Mouse (Mus musculus) C2C12 (cell line): ENCODE results near the gene Limch1.

Experiments used
- CEBPB ChIP-seq: IDR thresholded peaks from one replicate; pipeline ENCODE4 v1.6.1; 2011; ENCODE audit warnings: low read depth, mild to moderate bottlenecking, control low read depth, moderate library complexity
- CTCF ChIP-seq: IDR thresholded peaks from one replicate; pipeline ENCODE4 v1.5.1; 2011; ENCODE audit not compliant: control insufficient read depth, insufficient read depth, insufficient read length
- FOSL1 ChIP-seq: IDR thresholded peaks from one replicate; pipeline ENCODE4 v1.8.0; 2011; ENCODE audit warnings: mild to moderate bottlenecking, low read length; ENCODE audit not compliant: poor library complexity, insufficient read depth, severe bottlenecking
- MAX ChIP-seq: IDR thresholded peaks from one replicate; pipeline ENCODE4 v1.6.1; 2011; ENCODE audit warnings: mild to moderate bottlenecking, control low read depth
- MYOD1 ChIP-seq: IDR thresholded peaks from one replicate; pipeline ENCODE4 v1.6.1; 2011; ENCODE audit warnings: low read depth; ENCODE audit not compliant: control insufficient read depth, insufficient read length
- MYOG ChIP-seq: IDR thresholded peaks from one replicate; pipeline ENCODE4 v1.6.1; 2011; ENCODE audit not compliant: control insufficient read depth, insufficient read length; ENCODE audit errors: extremely low read depth
- USF1 ChIP-seq: IDR thresholded peaks from one replicate; pipeline ENCODE4 v1.6.1; 2011; ENCODE audit warnings: low read depth, mild to moderate bottlenecking, control low read depth, moderate library complexity

DNA sequence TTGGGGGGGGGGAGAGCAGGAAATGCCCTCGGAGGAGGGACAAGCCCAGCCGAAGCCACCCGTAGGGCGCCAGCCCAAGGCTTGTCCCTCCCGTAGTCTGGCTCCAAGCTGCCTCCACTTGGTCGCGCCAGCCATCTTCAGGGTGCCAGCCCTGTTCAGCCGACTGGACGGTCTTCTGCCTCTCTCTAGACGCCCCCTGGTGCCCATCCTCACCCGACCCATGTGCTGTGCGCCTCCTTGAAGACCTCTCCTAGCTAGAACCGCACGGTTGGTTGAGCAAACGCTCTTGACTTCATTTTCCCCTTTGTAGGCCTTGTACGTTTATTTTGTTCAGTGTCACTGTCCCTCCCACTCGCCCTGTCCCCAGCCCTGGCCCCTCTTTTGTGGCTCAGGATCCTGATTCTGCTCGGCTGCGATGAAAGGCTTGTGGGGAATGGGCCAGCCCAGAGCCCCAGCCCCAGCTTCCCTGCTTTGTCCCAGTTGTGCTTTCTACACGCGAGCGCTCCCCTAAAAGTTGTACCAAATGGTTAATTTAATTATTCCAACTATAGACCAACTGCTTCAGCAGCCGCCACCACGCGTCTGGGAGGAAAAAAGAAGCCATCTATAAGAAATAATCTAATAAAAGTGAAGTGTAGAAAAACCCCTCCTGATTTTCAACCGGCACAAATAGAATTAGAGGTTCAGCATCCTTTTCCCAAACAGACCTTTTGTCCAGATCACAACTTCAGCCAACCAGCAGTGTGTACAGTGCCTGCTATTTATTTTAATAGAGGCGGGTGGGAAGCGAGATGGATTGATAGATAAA is 356.4 kb downstream of the Limch1 start:
- TF ChIP-seq CTCF (no peak), FOSL1 (no peak), MAX (no peak), USF1 (no peak), MYOD1 (no peak), MYOG (no peak), CEBPB (no peak)
